Mouse (Mus musculus) liver, embryonic 14.5 days (tissue): ENCODE measurements around the gene Klk1.
"Not testable (repeated sequence)": the region's sequence is repeated elsewhere in the genome, so short reads cannot be mapped to it uniquely, and the experiment has no call there.

ENCODE experiments used
- CTCF ChIP-seq: IDR thresholded peaks from 2 replicates; pipeline ENCODE4 v1.5.1; 2016; ENCODE audit warnings: antibody characterized with exemption, low read depth, control low read depth
- EP300 ChIP-seq: IDR thresholded peaks from 2 replicates; pipeline ENCODE4 v1.6.1; 2016; ENCODE audit warnings: antibody characterized with exemption, low read depth

DNA sequence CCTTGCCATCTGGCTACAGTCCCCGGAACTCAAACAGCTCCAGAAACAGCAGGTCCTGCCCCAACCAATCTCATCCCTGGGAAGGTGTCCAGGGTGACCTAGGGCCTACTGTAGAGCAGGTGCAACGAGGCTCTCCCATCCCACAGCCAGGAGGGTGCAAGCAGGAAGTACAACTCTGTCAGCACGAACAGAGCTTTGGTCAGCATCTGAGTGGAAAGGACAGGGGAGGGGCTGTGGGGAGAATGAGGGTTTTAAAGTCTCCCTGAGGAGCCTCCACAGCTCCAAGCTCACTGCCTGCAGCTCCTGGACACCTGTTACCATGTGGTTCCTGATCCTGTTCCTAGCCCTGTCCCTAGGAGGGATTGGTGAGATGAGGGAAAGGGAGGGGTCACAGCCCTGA lies 18.0 kb upstream of the Klk1 start, which contains the start of gene Klk1b4:
- TF ChIP-seq CTCF, EP300: not testable (repeated sequence)
